Mouse (Mus musculus): Measurements from ENCODE around the gene Dchs1.
"Not testable (repeated sequence)": the region's sequence is repeated elsewhere in the genome, so short reads cannot be mapped to it uniquely, and the experiment has no call there.

Dchs1 gene

DNA sequence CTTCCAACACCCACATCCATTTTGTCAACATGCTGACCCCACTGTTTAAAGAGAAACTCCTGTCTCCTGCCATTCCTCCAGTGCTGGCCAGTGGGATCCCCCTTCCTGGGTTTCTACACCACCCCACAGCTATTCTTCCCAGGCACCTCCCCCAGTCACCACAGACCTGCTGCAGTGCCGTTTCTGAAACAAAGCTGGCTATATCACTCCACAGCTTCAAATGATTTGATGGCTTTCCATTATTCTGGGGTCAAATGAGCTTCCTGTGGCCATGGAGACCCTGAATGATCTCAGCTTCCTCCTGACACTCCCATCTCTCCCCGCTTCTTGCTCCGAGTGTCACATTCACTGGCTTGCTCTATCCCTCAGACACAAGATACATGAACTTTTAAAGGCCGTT is 2.9 kb downstream of the Dchs1 start:
- in situ Hi-C loops (cut with MboI) = no loop called here

DNA sequence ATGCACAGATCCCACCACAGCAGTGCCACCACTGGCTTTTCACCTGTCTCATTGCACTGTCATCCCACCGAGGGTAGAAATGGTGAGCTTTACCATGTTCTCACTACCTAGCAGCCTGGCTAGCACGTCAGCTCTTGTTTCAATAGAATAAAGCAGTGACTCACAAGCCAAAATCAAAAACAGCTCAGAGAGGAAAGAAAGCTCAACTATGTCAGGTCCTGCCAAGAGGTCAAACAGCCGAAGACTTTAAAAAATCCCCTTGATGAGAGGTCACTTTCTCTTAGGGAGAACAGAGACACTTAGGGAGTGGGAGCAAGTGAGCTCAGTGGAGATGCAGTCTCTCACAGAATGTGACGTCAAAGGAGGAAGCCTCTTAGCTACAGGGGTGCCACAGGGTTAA is 3.6 kb downstream of the Dchs1 start:
- in situ Hi-C loops (cut with MboI) = no loop called here

DNA sequence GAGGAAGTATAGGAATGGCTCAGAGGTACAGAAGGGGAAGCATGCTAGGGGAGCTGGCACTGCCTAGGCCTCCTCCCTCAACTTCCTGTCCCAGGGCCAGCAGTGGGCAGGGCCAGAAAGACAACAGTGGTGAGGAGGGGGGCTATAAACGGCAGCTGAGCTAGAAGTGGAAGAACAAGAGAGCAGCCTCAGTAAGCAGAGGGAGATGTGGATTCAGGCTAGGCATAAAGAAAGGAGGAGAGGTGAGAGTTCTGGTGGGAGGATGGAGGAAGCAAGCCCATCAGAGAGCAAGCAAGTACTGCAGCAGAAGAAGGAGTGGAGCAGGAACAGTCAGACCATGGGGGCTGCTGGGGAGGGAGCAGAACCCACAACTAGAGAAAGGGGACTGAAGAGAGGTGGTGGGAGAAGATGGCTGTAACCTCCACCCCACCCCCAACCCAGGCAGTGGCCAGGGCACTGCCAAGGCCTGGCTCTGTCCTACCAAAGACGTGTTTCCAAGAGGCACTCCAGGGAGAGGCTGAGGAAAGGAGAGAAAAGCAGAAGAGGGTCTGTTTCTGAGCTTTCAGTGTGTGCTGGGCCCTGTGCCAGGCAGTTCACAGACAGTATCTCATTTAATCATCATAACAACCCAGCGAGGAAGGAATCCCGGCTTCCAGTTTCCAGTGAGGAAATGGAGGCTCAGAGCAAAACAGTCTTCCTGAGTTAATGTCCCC is 8.7 kb downstream of the Dchs1 start:
- in situ Hi-C loops (cut with MboI) = no loop called here

DNA sequence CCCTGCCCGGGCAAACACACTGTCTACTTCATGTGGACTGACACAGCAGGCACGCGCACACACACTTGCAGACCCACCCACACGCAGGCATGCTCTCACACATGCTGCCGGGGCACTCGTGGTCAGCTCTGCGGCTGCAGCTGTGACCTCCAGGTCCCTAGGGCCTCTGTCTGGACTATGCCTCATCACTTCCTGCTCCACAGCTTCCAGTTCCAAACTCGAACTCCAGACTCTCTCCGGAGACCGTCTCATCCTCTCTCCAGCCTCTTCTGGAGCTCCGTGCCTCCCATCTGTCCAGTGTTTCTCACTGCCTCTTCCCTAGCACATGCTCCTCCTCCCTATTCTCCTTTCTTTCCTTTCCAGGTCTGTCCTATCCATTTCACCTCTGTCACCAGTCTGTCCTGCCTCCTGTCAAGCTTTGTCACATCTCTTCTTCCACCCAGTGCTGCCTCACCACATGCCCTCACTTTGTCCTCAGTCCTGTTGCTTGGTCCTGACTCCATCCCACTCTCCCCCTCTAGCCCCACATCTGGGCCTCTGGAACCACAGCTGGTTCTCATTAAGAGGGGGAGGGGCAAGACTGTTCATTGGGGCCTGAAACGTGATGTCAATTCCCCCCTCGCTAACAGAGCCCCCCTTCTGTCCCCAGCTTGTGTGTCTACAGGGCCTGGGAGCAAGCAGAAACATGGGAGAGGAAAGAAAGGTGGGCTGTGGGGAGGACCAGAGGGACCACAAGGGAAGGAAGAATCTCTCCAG is 9.5 kb downstream of the Dchs1 start:
- in situ Hi-C loops (cut with MboI) = no loop called here

DNA sequence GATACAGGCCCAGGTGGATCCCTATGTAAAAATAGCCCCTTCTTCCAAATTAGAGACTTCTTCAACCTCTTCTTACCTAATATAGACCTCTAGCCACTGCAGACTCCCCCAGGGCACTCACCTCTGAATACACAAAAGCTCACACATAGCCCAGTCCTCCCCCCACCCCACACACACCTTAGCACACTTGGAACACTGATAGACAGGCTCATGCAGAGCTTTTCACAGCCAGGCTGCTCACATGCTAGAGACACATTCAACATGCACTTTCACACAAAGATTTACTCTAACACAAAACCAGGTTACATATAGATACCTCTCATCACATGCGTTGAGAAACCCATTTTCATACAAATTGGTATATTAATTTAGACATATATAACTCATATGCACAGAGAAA is 10.1 kb downstream of the Dchs1 start:
- in situ Hi-C loops (cut with MboI) = no loop called here

DNA sequence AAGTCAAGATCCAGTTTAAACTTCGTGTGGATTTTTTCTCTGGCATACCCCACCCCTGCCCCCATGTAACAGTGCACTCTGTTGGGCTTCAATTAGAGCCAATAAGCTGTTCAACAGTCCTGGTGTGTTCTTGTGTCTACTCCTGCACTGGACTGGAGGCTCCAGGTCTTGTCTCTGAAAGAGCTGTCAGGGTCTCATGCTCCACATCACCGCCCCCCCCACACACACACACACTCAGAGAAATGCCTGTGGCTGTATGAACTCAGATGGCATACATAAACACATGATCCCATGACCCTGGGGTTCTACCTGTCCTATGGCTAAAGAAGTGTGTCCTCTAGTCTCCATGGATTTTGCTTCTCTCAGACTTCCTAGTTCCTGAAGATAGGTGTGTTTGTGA is 11.4 kb downstream of the Dchs1 start:
- in situ Hi-C loops (cut with MboI) = no loop called here

DNA sequence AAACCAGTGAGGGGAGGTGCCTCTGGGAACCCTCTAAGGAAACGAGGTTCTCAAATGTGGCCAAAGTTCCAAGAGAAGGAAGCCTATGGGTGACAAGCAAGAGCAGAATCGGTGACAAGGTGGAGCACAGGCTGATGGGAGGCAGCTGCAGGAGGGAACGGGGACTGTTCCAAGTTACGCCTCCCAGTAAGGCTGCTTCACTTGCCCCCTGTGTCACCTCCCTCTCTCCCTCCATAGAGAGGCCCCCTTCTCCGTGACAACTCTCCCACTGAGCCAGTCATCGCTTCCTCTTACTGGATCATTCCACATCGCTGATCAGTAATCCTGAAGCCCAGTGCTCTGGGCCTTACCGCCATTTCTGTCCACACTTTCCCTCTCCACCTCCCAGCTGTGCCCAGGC is 12.8 kb downstream of the Dchs1 start:
- in situ Hi-C loops (cut with MboI) = no loop called here

DNA sequence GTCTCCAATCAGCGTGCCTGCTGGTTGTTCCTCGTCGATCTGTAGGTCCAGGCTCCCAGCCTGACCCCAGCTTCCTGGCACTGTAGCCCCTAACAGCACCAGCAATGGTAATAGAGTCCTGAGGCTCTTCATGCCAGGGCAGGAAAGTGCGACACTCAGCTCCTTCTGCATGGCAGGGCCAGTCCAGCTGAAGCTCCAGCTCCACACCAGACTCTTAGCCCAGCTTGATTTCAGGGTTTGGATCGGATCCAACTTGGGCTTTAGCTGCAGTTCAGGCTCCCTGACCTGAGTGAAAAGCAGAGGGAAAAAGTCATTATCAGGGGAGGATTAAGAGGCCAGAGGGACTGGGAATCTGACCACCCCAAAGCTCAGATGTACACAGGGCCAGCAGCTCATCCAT is 14.4 kb downstream of the Dchs1 start:
- in situ Hi-C loops (cut with MboI) = no loop called here

DNA sequence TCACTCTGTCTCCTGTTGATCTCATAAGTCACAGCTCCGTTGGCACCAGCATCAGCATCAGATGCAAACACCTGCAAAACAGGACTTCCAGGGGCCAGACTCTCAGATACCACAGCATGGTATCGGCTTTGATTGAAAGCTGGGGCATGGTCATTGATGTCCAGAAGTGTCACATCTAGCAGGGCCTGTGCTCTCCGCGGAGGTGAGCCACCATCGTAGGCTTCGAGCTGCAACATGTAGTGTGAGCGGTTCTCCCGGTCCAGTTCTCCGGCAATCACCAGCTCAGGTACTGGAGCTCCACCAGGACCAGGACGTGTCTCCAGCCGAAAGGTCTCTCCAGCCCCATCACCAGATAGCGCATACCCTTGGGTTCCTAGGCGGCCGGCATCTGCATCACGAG is 15.1 kb downstream of the Dchs1 start:
- in situ Hi-C loops (cut with MboI) = no loop called here

DNA sequence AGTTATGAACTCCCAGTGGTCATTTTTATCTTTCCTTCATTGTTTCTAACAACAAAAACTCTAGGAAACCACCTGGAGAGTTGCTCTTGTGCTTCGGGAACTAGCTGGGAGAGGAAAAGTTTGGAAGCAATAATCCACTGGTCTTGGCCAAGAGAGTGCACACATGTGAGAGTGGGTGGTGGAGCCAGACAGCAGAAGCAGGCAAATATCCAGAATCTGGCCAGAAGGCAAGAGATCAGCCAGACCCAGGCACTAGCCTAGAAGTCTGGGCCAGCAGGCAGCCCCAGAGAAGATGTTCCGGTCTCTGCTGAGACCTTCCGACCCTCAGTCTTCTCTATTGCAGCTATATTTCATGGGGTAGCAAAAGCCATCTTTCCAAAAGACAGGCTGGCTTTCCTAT is 17.5 kb downstream of the Dchs1 start:
- in situ Hi-C loops (cut with MboI) = no loop called here

DNA sequence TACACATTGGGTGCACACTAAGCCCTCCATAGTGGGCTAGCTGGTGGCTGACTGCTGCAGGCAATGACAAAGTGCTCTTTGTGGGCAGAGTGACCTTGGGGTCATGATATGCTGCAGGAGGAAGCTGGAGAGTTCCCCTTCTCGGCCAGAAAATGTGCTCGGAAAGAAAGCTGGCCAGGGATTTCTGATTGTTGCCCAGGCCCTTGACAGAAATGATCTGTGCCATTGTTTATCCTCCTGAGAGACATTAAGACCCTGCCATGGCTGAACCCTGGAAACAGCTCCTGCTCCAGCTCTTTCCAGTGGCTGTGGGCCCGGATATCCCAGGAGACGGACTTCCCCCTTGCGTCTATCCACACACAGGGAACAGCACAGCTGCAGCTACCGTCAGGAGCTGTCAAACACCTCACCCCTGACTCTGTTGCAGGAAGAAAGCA is 19.7 kb downstream of the Dchs1 start:
- in situ Hi-C loops (cut with MboI) = no loop called here

DNA sequence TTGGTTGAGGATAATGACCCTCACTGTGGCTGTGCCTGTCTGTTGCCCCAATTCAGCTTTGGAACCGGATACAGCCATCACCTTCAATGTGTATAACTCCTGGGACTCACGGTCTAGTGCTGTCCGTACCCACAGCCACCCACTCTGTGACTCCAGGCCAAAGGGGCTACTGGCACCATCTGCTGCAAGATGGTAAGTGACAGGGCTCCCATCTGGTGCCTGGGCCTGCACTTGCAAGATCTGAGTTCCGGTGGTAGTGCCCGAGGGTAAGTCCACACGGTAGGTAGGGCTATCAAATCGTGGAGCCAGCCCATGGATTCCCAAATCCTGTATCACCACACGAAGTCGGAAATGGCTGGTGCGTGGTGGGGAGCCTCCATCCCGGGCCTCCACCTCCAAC is 23.1 kb downstream of the Dchs1 start:
- in situ Hi-C loops (cut with MboI) = no loop called here

DNA sequence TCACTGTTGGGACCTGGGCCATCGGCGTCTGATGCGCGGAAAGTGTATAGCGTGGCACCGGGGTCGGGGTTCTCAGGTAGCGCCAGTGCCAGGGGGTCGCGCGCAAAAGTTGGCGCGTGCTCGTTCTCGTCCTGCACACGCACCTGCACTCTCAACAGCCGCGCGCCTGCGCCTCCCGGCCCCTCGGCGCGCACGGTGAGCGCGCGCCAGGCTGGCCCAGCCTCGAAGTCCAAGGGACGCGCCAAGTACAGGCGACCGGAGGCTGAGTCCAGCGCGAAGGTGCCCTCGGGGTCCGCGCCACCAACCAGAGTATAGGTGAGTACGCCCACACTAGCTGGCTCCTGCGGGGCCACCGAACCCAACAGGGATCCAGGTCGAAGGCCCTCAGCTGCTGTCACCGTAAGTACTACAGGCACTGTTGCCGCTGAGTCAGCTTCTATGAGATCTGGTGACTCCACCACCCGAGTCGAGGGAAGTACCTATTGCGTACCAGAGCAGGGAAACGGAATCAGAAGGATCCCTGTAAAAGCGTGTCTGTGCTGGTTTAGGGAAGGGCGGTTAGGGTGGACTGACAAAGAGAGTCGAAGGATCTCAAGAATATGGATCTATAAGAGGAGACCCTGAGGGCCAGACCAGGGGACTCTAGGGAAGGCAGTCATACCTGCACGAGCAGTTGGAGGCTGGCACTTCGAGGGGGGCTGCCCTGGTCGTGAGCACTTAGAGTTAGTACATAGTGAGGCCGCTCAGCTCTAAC is 24.8 kb downstream of the Dchs1 start:
- in situ Hi-C loops (cut with MboI) = no loop called here

DNA sequence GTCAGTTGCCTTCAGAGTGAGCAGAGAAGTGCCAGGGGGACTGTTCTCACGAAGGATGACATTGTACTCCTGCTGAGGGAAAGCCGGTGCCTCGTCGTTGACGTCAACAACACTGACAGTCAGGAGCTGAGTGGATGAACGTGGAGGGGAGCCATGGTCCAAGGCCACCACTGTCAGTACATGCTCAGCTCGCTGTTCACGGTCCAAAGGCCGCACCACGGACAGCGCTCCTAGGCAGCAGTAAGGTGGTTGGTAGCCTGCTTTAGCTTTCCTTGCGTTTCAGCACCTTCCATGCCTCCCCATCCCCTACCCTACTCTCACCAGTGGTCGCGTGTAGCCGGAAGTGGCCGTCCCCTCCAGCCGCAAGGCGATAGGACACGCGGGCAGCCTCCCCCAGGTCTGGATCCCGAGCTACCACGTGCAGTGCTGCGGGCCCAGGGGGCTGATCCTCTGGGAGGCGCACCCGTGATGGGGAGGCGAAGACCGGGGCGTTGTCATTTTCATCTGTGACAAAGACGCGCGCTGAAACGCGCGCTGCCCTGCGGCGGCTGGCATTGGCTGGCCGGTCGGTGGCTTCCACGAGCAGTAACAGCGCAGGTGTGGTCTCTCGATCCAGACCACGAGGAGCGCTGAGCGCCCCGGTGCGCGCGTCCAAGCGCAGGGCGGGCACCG is 25.5 kb downstream of the Dchs1 start:
- in situ Hi-C loops (cut with MboI) = no loop called here

DNA sequence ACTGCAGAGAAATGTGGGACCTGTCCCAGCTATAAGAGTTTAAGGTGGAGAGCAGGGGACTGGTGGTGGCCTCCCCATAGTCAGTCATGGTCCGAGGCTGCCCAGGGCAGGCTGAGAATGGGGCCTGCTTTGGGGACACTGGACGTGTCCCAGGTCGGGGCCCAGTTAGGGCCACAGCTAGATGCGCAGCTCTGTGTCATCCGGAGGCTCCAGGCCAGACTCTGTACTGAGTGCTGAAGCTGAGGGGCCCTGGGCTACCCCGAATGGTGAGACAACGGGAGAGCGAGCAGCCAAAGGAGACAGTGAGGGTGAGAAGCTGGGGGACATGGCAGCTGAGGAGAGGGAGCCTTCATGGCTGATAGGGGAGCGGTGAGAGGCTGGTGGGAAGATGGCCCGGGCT is 34.2 kb downstream of the Dchs1 start:
- in situ Hi-C loops (cut with MboI) = no loop called here

DNA sequence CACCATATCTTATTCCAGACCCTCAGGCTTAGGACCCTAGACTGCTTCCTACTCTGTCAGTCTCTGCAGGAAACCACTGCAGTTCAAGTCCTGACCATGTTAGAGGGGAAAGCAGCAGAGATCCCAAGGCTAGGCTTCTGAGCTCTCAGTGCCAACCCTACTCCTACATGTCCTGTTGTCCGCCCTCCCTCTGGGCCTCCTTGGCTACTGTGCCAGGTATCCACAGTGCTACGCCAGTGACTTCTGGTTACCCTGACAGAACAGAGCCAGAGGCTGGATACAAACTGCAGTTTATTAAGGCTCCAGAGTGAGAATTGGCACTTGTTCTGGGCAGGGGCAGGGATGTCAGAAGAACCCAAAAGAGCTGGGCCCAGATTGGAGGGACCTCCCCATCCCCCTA is 34.7 kb downstream of the Dchs1 start:
- in situ Hi-C loops (cut with MboI) = no loop called here

DNA sequence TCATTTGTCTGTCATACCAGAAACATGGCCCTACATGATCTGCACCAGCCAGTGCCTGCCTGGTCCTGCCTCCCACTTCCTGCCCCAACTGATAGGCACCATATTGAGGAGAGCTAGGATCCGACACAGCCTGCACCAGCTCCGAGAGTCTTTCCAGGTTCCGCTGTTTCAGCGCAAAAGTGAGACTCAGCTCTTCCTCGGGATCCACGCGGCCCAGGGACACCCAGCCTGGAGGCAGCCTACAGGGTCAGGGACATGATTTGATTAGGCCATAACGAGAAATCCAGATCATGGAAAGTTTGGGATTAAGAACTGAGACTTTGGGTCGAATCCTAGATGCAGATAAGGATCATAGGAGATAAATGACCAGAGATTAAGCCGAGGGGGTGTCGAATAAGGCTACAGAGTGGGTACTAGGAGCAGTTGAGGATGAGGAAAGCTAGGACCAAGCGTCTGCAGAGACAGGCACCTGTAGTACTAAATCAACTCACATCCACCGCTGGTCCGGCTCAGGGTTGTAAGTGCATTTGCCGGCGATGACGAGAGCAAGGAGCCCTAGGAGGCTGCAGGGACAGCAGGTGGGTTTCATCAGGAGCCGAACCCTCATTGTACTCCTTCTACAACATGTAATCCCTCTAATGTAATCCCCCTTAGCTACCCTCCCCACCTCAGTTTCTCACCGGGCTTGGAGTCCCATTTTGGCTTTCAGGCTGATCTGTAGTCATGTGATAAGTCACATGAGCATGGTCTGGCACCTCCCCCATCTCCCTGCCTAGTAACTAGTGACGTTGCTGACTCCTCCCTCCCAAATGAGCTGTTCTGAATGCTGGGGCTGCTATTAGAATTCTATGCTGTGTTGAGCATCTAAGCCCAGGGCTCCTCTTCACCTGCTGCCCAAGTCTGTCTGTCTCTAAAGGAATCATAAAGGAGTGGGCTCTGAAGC is 35.7 kb downstream of the Dchs1 start, which contains the start of gene Tpp1:
Tpp1 (minus strand) TSS at position 745 of the 943 bp plus-strand sequence.
- in situ Hi-C loops (cut with MboI) = no loop called here

DNA sequence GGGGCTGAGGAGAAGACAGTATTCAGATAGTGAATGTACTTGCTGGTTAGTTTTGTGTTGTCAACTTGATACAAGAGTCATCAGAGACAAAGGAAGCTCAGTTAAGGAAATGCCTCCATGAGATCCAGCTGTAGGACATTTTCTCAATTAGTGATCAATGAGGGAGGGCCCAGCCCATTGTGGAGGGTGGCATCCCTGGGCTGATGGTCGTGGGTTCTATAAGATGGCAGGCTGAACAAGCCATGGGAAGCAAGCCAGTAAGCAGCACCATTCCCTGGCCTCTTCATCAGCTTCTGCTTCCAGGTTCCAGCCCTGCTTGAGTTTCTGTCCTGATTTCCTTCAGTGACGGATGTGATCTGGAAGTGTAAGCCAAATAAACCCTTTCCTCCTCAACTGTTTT is 39.7 kb downstream of the Dchs1 start:
- in situ Hi-C loops (cut with MboI) = no loop called here

DNA sequence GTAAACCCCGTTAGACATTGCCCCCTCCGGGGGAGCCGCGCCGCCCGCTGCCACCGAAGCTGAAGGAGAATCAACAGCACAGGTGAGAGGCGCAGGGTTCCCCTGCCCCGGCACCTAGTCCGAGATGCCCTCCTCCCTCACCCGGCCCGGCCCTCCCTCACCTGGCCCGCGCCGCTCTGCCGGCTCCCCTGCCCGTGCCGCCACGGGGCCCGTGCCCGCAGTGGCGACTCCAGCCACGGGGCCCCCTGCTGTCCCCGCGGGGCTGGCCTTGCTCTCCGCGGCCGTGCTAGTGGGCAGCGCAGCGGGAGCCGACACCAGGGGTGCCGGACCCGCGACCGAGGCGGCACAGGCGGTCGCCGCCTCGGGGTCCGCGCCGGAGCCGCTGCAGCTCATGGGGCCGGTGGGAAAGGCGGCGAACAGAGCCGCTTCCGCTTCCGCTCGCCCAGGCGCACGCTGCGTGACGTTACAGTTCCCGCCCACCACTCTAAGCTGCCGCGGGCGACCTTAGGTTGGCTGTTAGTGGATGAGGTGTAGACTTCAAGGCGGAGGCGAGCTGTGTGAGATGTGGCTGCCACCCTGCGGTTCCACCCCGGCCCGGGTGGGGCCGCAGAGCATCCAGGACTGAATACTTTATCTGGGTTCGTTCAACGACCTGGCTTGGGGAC is 43.4 kb downstream of the Dchs1 start, which contains the start of gene Taf10:
Taf10 (minus strand) TSS at position 436 of the 665 bp plus-strand sequence.
- in situ Hi-C loops (cut with MboI) = no loop called here

DNA sequence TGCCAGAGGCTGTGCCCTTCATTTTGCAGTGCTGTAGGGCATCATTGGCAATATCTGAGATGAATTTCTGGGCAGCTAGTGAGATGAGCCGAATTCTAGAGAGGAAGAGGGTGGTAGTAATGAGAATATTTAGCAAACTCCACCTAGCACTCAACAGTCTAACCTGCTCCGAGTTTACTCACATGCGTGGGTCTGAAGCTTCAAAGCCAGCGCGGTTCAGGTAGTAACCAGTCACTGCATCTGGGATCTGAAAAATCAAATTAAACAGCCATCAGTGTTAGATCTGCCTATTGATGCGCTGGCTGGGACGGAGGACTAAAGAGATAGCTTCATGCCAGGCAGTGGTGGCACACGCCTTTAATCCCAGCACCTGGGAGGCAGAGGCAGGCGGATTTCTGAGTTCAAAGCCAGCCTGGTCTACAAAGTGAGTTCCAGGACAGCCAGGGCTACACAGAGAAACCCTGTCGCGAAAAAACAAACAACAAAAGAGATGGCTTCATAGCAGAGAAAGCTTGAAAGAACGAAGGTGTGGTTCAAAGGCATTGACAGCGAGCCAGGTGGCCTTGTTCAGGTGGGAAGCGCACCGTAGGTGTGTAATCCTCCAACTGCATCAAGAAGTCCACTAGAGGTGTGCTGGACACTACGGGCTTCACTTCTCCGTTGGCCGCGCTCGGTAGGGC is 44.1 kb downstream of the Dchs1 start:
- in situ Hi-C loops (cut with MboI) = not testable (repeated sequence)

Measured in mature B cell (primary cell).